Mouse (Mus musculus): Measurements from ENCODE around the gene 1700080O16Rik. TPM values are rescaled to one million over a fixed set of nuclear protein-coding genes. Genes with fewer than 3 reads are reported as not detected.

The 1700080O16Rik gene
- polyA plus RNA-seq, 1 experiment, result 0.32 TPM

- Histone ChIP-seq H3K4me2 (ENCODE audit: low read depth) (no peak overlapping the region), H3K27me3 (ENCODE audit: control insufficient read depth, insufficient read depth, insufficient read length) (no peaks in the 10 kb centered on the region), H3ac (ENCODE audit: control insufficient read depth, insufficient read length) (no peak overlapping the region), H3K4me3 (no peak overlapping the region), H3K79me2 (ENCODE audit: control insufficient read depth, insufficient read depth) (no peaks in the 10 kb centered on the region), H3K36me3 (ENCODE audit: control insufficient read depth, insufficient read depth) (no peaks in the 10 kb centered on the region)
- TF ChIP-seq E2F4 (IDR thresholded peaks at IDR 0.05; ENCODE audit: insufficient read depth), result no peak
- no peak for TF ChIP-seq TCF3 (IDR thresholded peaks at IDR 0.05; ENCODE audit: insufficient read length, low read depth)
- no peak for TF ChIP-seq TCF12 (IDR thresholded peaks at IDR 0.05; ENCODE audit: insufficient read depth, poor library complexity, severe bottlenecking)
- TF ChIP-seq REST (IDR thresholded peaks at IDR 0.05; ENCODE audit: insufficient read depth, insufficient read length), result no peak
These were observed 2.0 kb upstream of the 1700080O16Rik start for GRCm38 (mm10) chrX:51974618-51975017.

- no peaks in the 10 kb centered on the region for H3K79me2 ChIP-seq (ENCODE audit: control insufficient read depth, insufficient read depth)
- no peak overlapping the region for H3K4me3 ChIP-seq
- no peak overlapping the region for H3ac ChIP-seq (ENCODE audit: control insufficient read depth, insufficient read length)
- no peaks in the 10 kb centered on the region for H3K36me3 ChIP-seq (ENCODE audit: control insufficient read depth, insufficient read depth)
- no peak overlapping the region for H3K4me2 ChIP-seq (ENCODE audit: low read depth)
- TF ChIP-seq E2F4 (IDR thresholded peaks at IDR 0.05; ENCODE audit: insufficient read depth), result no peak
- TF ChIP-seq MYOD1 (IDR thresholded peaks at IDR 0.05; ENCODE audit: control insufficient read depth in 1 of 3, insufficient read length in 2 of 3, low read depth in 2 of 3), result no peak
- no peak for TF ChIP-seq SRF (IDR thresholded peaks at IDR 0.05; ENCODE audit: control insufficient read depth, insufficient read length, low read depth)
- no peak for TF ChIP-seq MYOG (IDR thresholded peaks at IDR 0.05; ENCODE audit: control insufficient read depth in 1 of 3, insufficient read depth in 1 of 3, insufficient read length in 2 of 3, low read depth in 2 of 3)
- TF ChIP-seq POLR2A (IDR thresholded peaks at IDR 0.05; ENCODE audit: insufficient read length, low read depth), result no peak
- no peak for TF ChIP-seq REST (IDR thresholded peaks at IDR 0.05; ENCODE audit: insufficient read depth, insufficient read length)
- TF ChIP-seq TCF3 (IDR thresholded peaks at IDR 0.05; ENCODE audit: insufficient read length, low read depth), result no peak
- no peak for TF ChIP-seq CEBPB (IDR thresholded peaks at IDR 0.05; ENCODE audit: insufficient read depth, poor library complexity, severe bottlenecking)
- TF ChIP-seq USF1 (IDR thresholded peaks at IDR 0.05; ENCODE audit: low read depth), result no peak
- TF ChIP-seq MAX (IDR thresholded peaks at IDR 0.05; ENCODE audit: low read depth), result no peak
- TF ChIP-seq POLR2AphosphoS2 (IDR thresholded peaks at IDR 0.05; ENCODE audit: insufficient read length, low read depth), result no peak
- no peak for TF ChIP-seq TCF12 (IDR thresholded peaks at IDR 0.05; ENCODE audit: insufficient read depth, poor library complexity, severe bottlenecking)
- H3K27me3 ChIP-seq (ENCODE audit: control insufficient read depth, insufficient read depth, insufficient read length), result no peaks in the 10 kb centered on the region
These were observed 24.5 kb downstream of the 1700080O16Rik start for GRCm38 (mm10) chrX:51948071-51948470.

GRCm38 (mm10) chrX:51938076-51938475 lies 34.5 kb downstream of the 1700080O16Rik start:
- no peak overlapping the region for H3K4me3 ChIP-seq
- H3ac ChIP-seq (ENCODE audit: control insufficient read depth, insufficient read length), result no peak overlapping the region
- TF ChIP-seq E2F4 (IDR thresholded peaks at IDR 0.05; ENCODE audit: insufficient read depth) (no peak), TCF12 (IDR thresholded peaks at IDR 0.05; ENCODE audit: insufficient read depth, poor library complexity, severe bottlenecking) (no peak), TCF3 (IDR thresholded peaks at IDR 0.05; ENCODE audit: insufficient read length, low read depth) (no peak), REST (IDR thresholded peaks at IDR 0.05; ENCODE audit: insufficient read depth, insufficient read length) (no peak), MYOD1 (IDR thresholded peaks at IDR 0.05; ENCODE audit: control insufficient read depth in 1 of 3, insufficient read length in 2 of 3, low read depth in 2 of 3) (no peak), MAX (IDR thresholded peaks at IDR 0.05; ENCODE audit: low read depth) (no peak), USF1 (IDR thresholded peaks at IDR 0.05; ENCODE audit: low read depth) (no peak), POLR2A (IDR thresholded peaks at IDR 0.05; ENCODE audit: insufficient read length, low read depth) (no peak), SRF (IDR thresholded peaks at IDR 0.05; ENCODE audit: control insufficient read depth, insufficient read length, low read depth) (no peak)
- no peaks in the 10 kb centered on the region for H3K79me2 ChIP-seq (ENCODE audit: control insufficient read depth, insufficient read depth)
- no peak overlapping the region for H3K4me2 ChIP-seq (ENCODE audit: low read depth)
- H3K27me3 ChIP-seq (ENCODE audit: control insufficient read depth, insufficient read depth, insufficient read length), result no peaks in the 10 kb centered on the region
- H3K36me3 ChIP-seq (ENCODE audit: control insufficient read depth, insufficient read depth), result no peaks in the 10 kb centered on the region

- Histone ChIP-seq H3K4me3 (no peak overlapping the region), H3ac (ENCODE audit: control insufficient read depth, insufficient read length) (no peak overlapping the region), H3K4me2 (ENCODE audit: low read depth) (no peak overlapping the region), H3K79me2 (ENCODE audit: control insufficient read depth, insufficient read depth) (no peaks in the 10 kb centered on the region), H3K27me3 (ENCODE audit: control insufficient read depth, insufficient read depth, insufficient read length) (no peaks in the 10 kb centered on the region), H3K36me3 (ENCODE audit: control insufficient read depth, insufficient read depth) (no peaks in the 10 kb centered on the region)
- TF ChIP-seq E2F4 (IDR thresholded peaks at IDR 0.05; ENCODE audit: insufficient read depth) (no peak), CEBPB (IDR thresholded peaks at IDR 0.05; ENCODE audit: insufficient read depth, poor library complexity, severe bottlenecking) (no peak), USF1 (IDR thresholded peaks at IDR 0.05; ENCODE audit: low read depth) (no peak), SRF (IDR thresholded peaks at IDR 0.05; ENCODE audit: control insufficient read depth, insufficient read length, low read depth) (no peak), MYOD1 (IDR thresholded peaks at IDR 0.05; ENCODE audit: control insufficient read depth in 1 of 3, insufficient read length in 2 of 3, low read depth in 2 of 3) (no peak), MYOG (IDR thresholded peaks at IDR 0.05; ENCODE audit: control insufficient read depth in 1 of 3, insufficient read depth in 1 of 3, insufficient read length in 2 of 3, low read depth in 2 of 3) (no peak), REST (IDR thresholded peaks at IDR 0.05; ENCODE audit: insufficient read depth, insufficient read length) (no peak)
These were observed 53.5 kb downstream of the 1700080O16Rik start for GRCm38 (mm10) chrX:51919091-51919490.

Other genes with a start within 250 kb of the 1700080O16Rik start
- gene Usp26, start 171.5 kb downstream of the 1700080O16Rik start, polyA plus RNA-seq (2012; fragmentation: generic; extraction: Trizol), result not detected
- 1.7 TPM for gene Gpc4, start 192.5 kb upstream of the 1700080O16Rik start, polyA plus RNA-seq (2012; fragmentation: generic; extraction: Trizol)

Data from myocyte (in vitro differentiated cells).